Mouse (Mus musculus) MEL (cell line): ENCODE results near the gene Rbm18. TPM values are rescaled to one million over a fixed set of nuclear protein-coding genes. Genes with fewer than 3 reads are reported as not detected.

Experiments used
- DNase-seq: peaks from one replicate; pipeline ENCODE4 v3.0.0; 2011; ENCODE audit warnings: low read depth, low spot score
- H3K27ac ChIP-seq: 2 replicates; pipeline ENCODE4 v1.5.1; 2012; ENCODE audit warnings: low read depth, mild to moderate bottlenecking, control low read depth, low read length, moderate library complexity; ENCODE audit not compliant: control insufficient read depth
- H3K27me3 ChIP-seq, 2 experiments: fragments of 150-350 bp in 1 of 2; sonication (generic) in 1 of 2; 2 replicates each; pipeline ENCODE4 v1.6.1; 2012; ENCODE audit warnings: low read length in 2 of 2, mild to moderate bottlenecking in 2 of 2, improper control_type of control experiment in 1 of 2, moderate library complexity in 1 of 2; ENCODE audit not compliant: insufficient read depth in 2 of 2, control insufficient read depth in 1 of 2
- H3K36me3 ChIP-seq, 2 experiments: 2 replicates each; pipeline ENCODE4 v1.6.1; 2012 to 2014; ENCODE audit warnings: low read length in 2 of 2, improper control_type of control experiment in 1 of 2, inconsistent platforms in 1 of 2, mild to moderate bottlenecking in 1 of 2; ENCODE audit not compliant: insufficient read depth in 2 of 2, control insufficient read depth in 1 of 2
- H3K4me1 ChIP-seq, 2 experiments: fragments of 150-350 bp in 1 of 2; sonication (generic) in 1 of 2; 2 replicates each; pipeline ENCODE4 v1.6.1; 2012; ENCODE audit warnings: low read length in 2 of 2, improper control_type of control experiment in 1 of 2, mild to moderate bottlenecking in 1 of 2; ENCODE audit not compliant: insufficient read depth in 2 of 2, control insufficient read depth in 1 of 2
- H3K4me3 ChIP-seq, 2 experiments: fragments of 150-350 bp in 1 of 2; sonication (generic) in 1 of 2; 2 replicates each; pipeline ENCODE4 v1.5.1; 2012; ENCODE audit warnings: low read depth in 2 of 2, low read length in 2 of 2, mild to moderate bottlenecking in 2 of 2, moderate library complexity in 2 of 2, control low read depth in 1 of 2, improper control_type of control experiment in 1 of 2; ENCODE audit not compliant: control insufficient read depth in 1 of 2, insufficient read depth in 1 of 2
- H3K79me2 ChIP-seq: 2 replicates; pipeline ENCODE4 v1.6.1; 2012; ENCODE audit warnings: mild to moderate bottlenecking, low read length, moderate library complexity; ENCODE audit not compliant: control insufficient read depth, poor library complexity, insufficient read depth
- H3K9ac ChIP-seq: 2 replicates; pipeline ENCODE4 v1.6.1; 2012; ENCODE audit warnings: low read depth, mild to moderate bottlenecking, control low read depth, low read length, moderate library complexity; ENCODE audit not compliant: control insufficient read depth, poor library complexity, severe bottlenecking
- H3K9me3 ChIP-seq: fragments of 150-350 bp; sonication (generic); replicated peaks from 2 replicates; pipeline ENCODE4 v1.6.1; 2012; ENCODE audit warnings: mild to moderate bottlenecking, low read length, improper control_type of control experiment, moderate library complexity; ENCODE audit not compliant: insufficient read depth
- CHD1 ChIP-seq: IDR thresholded peaks from 2 replicates; pipeline ENCODE4 v1.6.1; 2012; ENCODE audit warnings: low read depth, mild to moderate bottlenecking, inconsistent platforms, low read length, improper control_type of control experiment
- CTCF ChIP-seq, 3 experiments: IDR thresholded peaks in 2 of 3; conservative IDR thresholded peaks in 1 of 3; 2 replicates each; pipeline ENCODE4 v1.5.1; 2011 to 2012; ENCODE audit warnings: low read length in 3 of 3, low read depth in 2 of 3, mild to moderate bottlenecking in 2 of 3, improper control_type of control experiment in 1 of 3, inconsistent platforms in 1 of 3, mixed read lengths in 1 of 3, moderate library complexity in 1 of 3; ENCODE audit not compliant: control insufficient read depth in 1 of 3, insufficient read depth in 1 of 3, poor library complexity in 1 of 3, severe bottlenecking in 1 of 3
- E2F4 ChIP-seq: IDR thresholded peaks from 2 replicates; pipeline ENCODE4 v1.6.1; 2011; ENCODE audit warnings: low read depth, low read length, improper control_type of control experiment, borderline replicate concordance
- ELF1 ChIP-seq: IDR thresholded peaks from 2 replicates; pipeline ENCODE4 v1.6.1; 2014; ENCODE audit warnings: low read depth, mild to moderate bottlenecking, inconsistent platforms, low read length, improper control_type of control experiment, moderate library complexity
- GATA1 ChIP-seq: IDR thresholded peaks from 2 replicates; pipeline ENCODE4 v1.6.1; 2011; ENCODE audit warnings: low read depth, low read length, improper control_type of control experiment
- HCFC1 ChIP-seq: IDR thresholded peaks from 2 replicates; pipeline ENCODE4 v1.6.1; 2012; ENCODE audit warnings: low read depth, mild to moderate bottlenecking, inconsistent platforms, low read length, improper control_type of control experiment, moderate library complexity
- KAT2A ChIP-seq: conservative IDR thresholded peaks from 2 replicates; pipeline ENCODE4 v1.6.1; 2012; ENCODE audit warnings: low read depth, low read length, improper control_type of control experiment, inconsistent platforms
- MAZ ChIP-seq: IDR thresholded peaks from 2 replicates; pipeline ENCODE4 v1.6.1; 2012; ENCODE audit warnings: low read depth, mild to moderate bottlenecking, inconsistent platforms, low read length, improper control_type of control experiment
- MEF2A ChIP-seq: IDR thresholded peaks from 2 replicates; pipeline ENCODE4 v1.6.1; 2014; ENCODE audit warnings: low read depth, mild to moderate bottlenecking, inconsistent platforms, low read length, improper control_type of control experiment; ENCODE audit not compliant: poor library complexity, insufficient replicate concordance, severe bottlenecking; ENCODE audit errors: extremely low read depth
- MXI1 ChIP-seq: IDR thresholded peaks from 2 replicates; pipeline ENCODE4 v1.6.1; 2011; ENCODE audit warnings: mild to moderate bottlenecking, low read depth, low read length, improper control_type of control experiment
- MYB ChIP-seq: IDR thresholded peaks from 2 replicates; pipeline ENCODE4 v1.6.1; 2011; ENCODE audit warnings: mild to moderate bottlenecking, low read depth, low read length, improper control_type of control experiment
- POLR2AphosphoS2 ChIP-seq: IDR thresholded peaks from 2 replicates; pipeline ENCODE4 v1.6.1; 2011; ENCODE audit warnings: low read length, improper control_type of control experiment
- SMC3 ChIP-seq: IDR thresholded peaks from 2 replicates; pipeline ENCODE4 v1.6.1; 2011; ENCODE audit warnings: low read depth, low read length, improper control_type of control experiment
- TAL1 ChIP-seq: IDR thresholded peaks from 2 replicates; pipeline ENCODE4 v1.6.1; 2012; ENCODE audit warnings: mild to moderate bottlenecking, inconsistent platforms, low read length, moderate library complexity, mixed read lengths
- TBP ChIP-seq: IDR thresholded peaks from 2 replicates; pipeline ENCODE4 v1.8.0; 2011; ENCODE audit warnings: low read depth, low read length, improper control_type of control experiment
- UBTF ChIP-seq: IDR thresholded peaks from 2 replicates; pipeline ENCODE4 v1.6.1; 2012; ENCODE audit warnings: low read depth, mild to moderate bottlenecking, inconsistent platforms, low read length, improper control_type of control experiment, moderate library complexity, borderline replicate concordance; ENCODE audit not compliant: insufficient read depth
- ZNF384 ChIP-seq: IDR thresholded peaks from 2 replicates; pipeline ENCODE4 v1.6.1; 2012; ENCODE audit warnings: low read depth, mild to moderate bottlenecking, inconsistent platforms, low read length, improper control_type of control experiment
- polyA plus RNA-seq, 2 experiments: library from polyadenylated mRNA; stranded (reverse) in 1 of 2; unstranded in 1 of 2; fragments of >175 nt in 1 of 2; fragments of >200 nt in 1 of 2; gene quantifications; 2 replicates each; pipeline versions ENCODE4 v1.2.1 to v1.2.4; 2012; ENCODE audit warnings: low replicate concordance in 2 of 2, low read depth in 1 of 2; ENCODE audit not compliant: insufficient read length in 2 of 2, insufficient read depth in 1 of 2, missing spikeins in 1 of 2
- total RNA-seq: library from RNA; depleted of rRNA; stranded (reverse); fragments of 300-350 nt; gene quantifications from 2 replicates; pipeline ENCODE4 v1.2.3, GENCODE M21; 2012

Rbm18 gene
- total and polyA plus RNA-seq, 3 experiments: 16.7 to 20.1 TPM; not detected in 1

DNA sequence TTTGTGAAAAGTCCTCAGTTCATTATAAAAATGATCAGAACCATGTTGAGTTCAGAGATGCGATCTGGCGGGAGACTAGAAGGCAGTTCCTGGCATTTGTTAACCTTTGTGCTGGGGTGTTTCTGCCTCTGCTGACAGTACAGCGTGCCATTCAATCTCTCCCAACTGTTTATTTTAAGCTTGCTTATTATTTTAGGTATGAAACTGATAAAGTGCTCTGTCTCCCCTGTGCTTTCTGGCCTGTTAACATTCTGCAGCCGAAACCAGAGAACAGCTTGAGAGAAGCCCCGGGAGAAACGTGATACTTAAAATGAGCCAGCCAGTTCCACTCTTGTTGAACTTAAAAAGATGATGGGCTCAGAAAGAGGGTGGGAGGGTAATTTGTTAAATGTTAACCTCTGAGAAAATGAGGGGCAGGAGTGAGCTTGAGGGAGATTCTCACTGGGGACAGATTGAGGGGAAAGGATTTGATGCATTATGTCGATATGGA, 12.3 kb upstream of the Rbm18 start:
- H3K4me3 ChIP-seq: no peak overlapping the region
- H3K27ac ChIP-seq: no peak overlapping the region
- H3K4me1 ChIP-seq: no peaks in the 10 kb centered on the region
- no peaks in the 10 kb centered on the region for H3K79me2 ChIP-seq
- TF ChIP-seq MYB (no peak), E2F4 (no peak)
- no peak for DNase-seq
- no peaks in the 10 kb centered on the region for H3K9me3 ChIP-seq
- H3K27me3 ChIP-seq: no peaks in the 10 kb centered on the region
- H3K36me3 ChIP-seq: peaks cover 0 to 3% of the 10 kb centered on the region in 2 experiments; a peak in 2 of 4 replicates
- no peak overlapping the region for H3K9ac ChIP-seq

DNA sequence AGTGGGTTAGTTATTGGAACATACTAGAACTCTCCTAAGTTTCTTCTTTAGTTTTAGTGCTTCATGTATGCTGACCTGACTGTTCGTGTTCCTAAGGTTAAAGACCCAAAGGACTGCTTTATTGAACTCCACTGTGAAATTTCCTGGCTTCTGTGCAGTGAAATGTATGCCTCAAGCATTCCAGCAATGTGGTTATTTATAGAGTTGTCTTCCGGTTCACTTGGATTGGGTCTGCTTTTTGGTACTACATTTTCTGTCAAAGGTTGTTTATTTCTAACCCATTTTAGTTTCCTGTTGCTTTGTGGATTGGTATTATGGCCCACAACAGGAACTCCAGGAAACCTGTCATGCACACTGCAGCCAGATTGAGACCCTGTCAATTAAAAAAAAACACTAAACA, 2.5 kb upstream of the Rbm18 start:
- H3K4me1 ChIP-seq: peaks cover 0 to 7% of the 10 kb centered on the region in 2 experiments; a peak in 3 of 4 replicates
- H3K9me3 ChIP-seq: no peaks in the 10 kb centered on the region
- H3K4me3 ChIP-seq: no peak overlapping the region
- H3K36me3 ChIP-seq: peaks cover 2 to 12% of the 10 kb centered on the region in 2 experiments; a peak in 3 of 4 replicates
- H3K27ac ChIP-seq: no peak overlapping the region
- H3K9ac ChIP-seq: no peak overlapping the region
- TF ChIP-seq CHD1 (no peak), GATA1 (no peak), UBTF (no peak), HCFC1 (no peak), MEF2A (no peak), POLR2AphosphoS2 (no peak), MXI1 (no peak), KAT2A (no peak), ZNF384 (no peak), TAL1 (no peak), SMC3 (no peak), MAZ (no peak), ELF1 (no peak), CTCF (IDR thresholded peaks at IDR 0.05 in 2 of 3, conservative IDR thresholded peaks at IDR 0.05 in 1 of 3; ENCODE audit: control insufficient read depth in 1 of 3, insufficient read depth in 1 of 3, low read depth in 2 of 3, low read length in 3 of 3, poor library complexity in 1 of 3, severe bottlenecking in 1 of 3) (no peak), TBP (no peak), E2F4 (no peak)
- DNase-seq: no peak
- H3K27me3 ChIP-seq: no peaks in the 10 kb centered on the region
- H3K79me2 ChIP-seq: peaks cover 17% of the 10 kb centered on the region
